Mouse (Mus musculus) hindbrain, postnatal 0 days (tissue): ENCODE results near the gene Mmp2. TPM values are rescaled to one million over a fixed set of nuclear protein-coding genes. Genes with fewer than 3 reads are reported as not detected.
A peak's percentile ranks its signal among the peaks of the same experiment; 100 is the strongest.
"Not testable (repeated sequence)": the region's sequence is repeated elsewhere in the genome, so short reads cannot be mapped to it uniquely, and the experiment has no call there.

Experiments
- ATAC-seq: fragments of 200-750 bp; cut with Nextera tagmentation; 2 replicates; pipeline ENCODE4 v1.8.0; 2017; ENCODE audit warnings: mild to moderate bottlenecking, moderate TSS enrichment, moderate library complexity
- DNase-seq: peaks from one replicate; pipeline ENCODE4 v3.0.0-alpha.2; 2015; ENCODE audit warnings: low spot score
- H3K27ac ChIP-seq: fragments of 300-500 bp; sonication (generic); 2 replicates; pipeline ENCODE4 v1.5.1; 2014; ENCODE audit warnings: mild to moderate bottlenecking
- H3K27me3 ChIP-seq: fragments of 300-500 bp; sonication (generic); 2 replicates; pipeline ENCODE4 v1.6.1; 2014; ENCODE audit warnings: low read length, mixed read lengths; ENCODE audit not compliant: insufficient read depth
- H3K36me3 ChIP-seq: fragments of 300-500 bp; sonication (generic); 2 replicates; pipeline ENCODE4 v1.6.1; 2014; ENCODE audit warnings: low read length, mixed read lengths; ENCODE audit not compliant: insufficient read depth
- H3K4me1 ChIP-seq: fragments of 300-500 bp; sonication (generic); 2 replicates; pipeline ENCODE4 v1.6.1; 2014; ENCODE audit warnings: antibody characterized with exemption, low read length, mixed read lengths; ENCODE audit not compliant: insufficient read depth
- H3K4me2 ChIP-seq: fragments of 300-500 bp; sonication (generic); 2 replicates; pipeline ENCODE4 v1.6.1; 2014; ENCODE audit warnings: low read depth, mild to moderate bottlenecking, low read length, moderate library complexity, mixed read lengths
- H3K4me3 ChIP-seq: fragments of 300-500 bp; sonication (generic); 2 replicates; pipeline ENCODE4 v1.5.1; 2014; ENCODE audit warnings: low read length
- H3K9ac ChIP-seq: fragments of 300-500 bp; sonication (generic); replicated peaks from 2 replicates; pipeline ENCODE4 v1.6.1; 2014; ENCODE audit warnings: mild to moderate bottlenecking, low read length, moderate library complexity, mixed read lengths
- H3K9me3 ChIP-seq: fragments of 300-500 bp; sonication (generic); 2 replicates; pipeline ENCODE4 v1.6.1; 2016; ENCODE audit warnings: low read length, mixed read lengths
- CTCF ChIP-seq: IDR thresholded peaks from 2 replicates; pipeline ENCODE4 v1.5.1; 2016; ENCODE audit warnings: antibody characterized with exemption, control low read depth, low read depth
- WGBS: fragments of 180-500 bp; shearing (Covaris S2); extraction: QIAGEN DNeasy Blood & Tissue Kit; methylation state at CpG from one replicate; pipeline ENCODE4 v1.1.7; 2014; 5-methylcytosine and 5-hydroxymethylcytosine counted together
- polyA plus RNA-seq: library from polyadenylated mRNA; unstranded; fragments of >200 nt; fragmentation: Nextera tagmentation; extraction: Ambion mirVana; gene quantifications from 2 replicates; pipeline ENCODE4 v1.2.1, GENCODE M21; 2015
- total RNA-seq: library from RNA; depleted of rRNA; stranded (reverse); fragments of >200 nt; gene quantifications from 2 replicates; pipeline ENCODE4 v1.2.3, GENCODE M21; 2014

Mmp2 gene
- total and polyA plus RNA-seq, 2 experiments from 2014 or later: 16.1 to 16.9 TPM

DNA sequence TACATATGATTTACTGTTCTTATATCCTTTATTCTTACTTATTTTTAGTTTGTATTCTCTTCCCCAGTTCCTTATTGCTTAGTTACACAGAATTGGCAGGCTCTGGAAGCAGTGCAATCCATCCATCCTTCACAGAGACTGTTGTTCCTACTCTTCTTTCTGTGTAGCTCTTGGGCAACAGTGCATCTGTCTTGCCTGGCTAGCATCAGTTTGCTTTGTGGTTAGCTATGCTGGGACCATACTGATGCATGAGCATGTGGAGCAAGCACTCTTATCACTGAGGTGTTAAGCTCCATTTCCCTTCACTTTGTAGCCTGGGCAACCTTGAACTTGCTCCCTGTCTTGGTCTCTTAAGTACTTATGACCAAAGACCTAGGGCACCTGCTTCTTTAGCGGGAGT lies 34.9 kb downstream of the Mmp2 start:
- no peak for ATAC-seq
- TF ChIP-seq CTCF: no peak

DNA sequence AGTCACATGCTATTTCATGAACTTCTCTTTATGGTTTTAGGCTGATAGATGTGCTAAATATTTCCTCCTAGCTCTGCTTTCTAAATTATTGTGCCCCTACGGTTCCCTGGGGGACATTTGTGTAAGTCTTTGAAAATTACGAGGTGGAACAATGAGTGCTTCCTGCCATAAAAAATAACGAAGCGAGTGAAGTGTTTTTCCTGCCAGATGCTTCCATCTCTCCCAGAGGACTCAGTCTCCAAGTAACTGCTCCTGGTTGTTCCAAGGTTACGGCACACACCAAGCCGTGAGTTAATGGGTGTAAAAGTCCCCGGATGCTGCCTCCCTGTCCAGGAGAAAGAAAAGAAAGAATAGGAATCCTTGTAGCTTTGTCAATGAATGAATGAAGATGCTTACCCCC lies 43.2 kb downstream of the Mmp2 start:
- Histone ChIP-seq H3K9me3 (no peaks in the 10 kb centered on the region), H3K4me1 (no peaks in the 10 kb centered on the region), H3K4me2 (no peak overlapping the region), H3K9ac (no peak overlapping the region), H3K27ac (no peak overlapping the region), H3K36me3 (no peaks in the 10 kb centered on the region), H3K27me3 (no peaks in the 10 kb centered on the region), H3K4me3 (no peak overlapping the region)
- no peak for TF ChIP-seq CTCF
- no peak for ATAC-seq
- WGBS: 26% methylated on average over 7 of the region's 7 CpGs
- DNase-seq: peak; percentile 54

More for the DNA sequence above, 34.9 kb downstream of the Mmp2 start:
- H3K9ac ChIP-seq: no peak overlapping the region
- 93% methylated on average over 1 of the region's 1 CpGs for WGBS
- H3K27ac ChIP-seq: no peak overlapping the region
- no peak overlapping the region for H3K4me3 ChIP-seq
- H3K27me3 ChIP-seq: no peaks in the 10 kb centered on the region
- H3K4me1 ChIP-seq: no peaks in the 10 kb centered on the region
- no peak for DNase-seq
- no peaks in the 10 kb centered on the region for H3K36me3 ChIP-seq
- no peak overlapping the region for H3K4me2 ChIP-seq
- no peaks in the 10 kb centered on the region for H3K9me3 ChIP-seq

DNA sequence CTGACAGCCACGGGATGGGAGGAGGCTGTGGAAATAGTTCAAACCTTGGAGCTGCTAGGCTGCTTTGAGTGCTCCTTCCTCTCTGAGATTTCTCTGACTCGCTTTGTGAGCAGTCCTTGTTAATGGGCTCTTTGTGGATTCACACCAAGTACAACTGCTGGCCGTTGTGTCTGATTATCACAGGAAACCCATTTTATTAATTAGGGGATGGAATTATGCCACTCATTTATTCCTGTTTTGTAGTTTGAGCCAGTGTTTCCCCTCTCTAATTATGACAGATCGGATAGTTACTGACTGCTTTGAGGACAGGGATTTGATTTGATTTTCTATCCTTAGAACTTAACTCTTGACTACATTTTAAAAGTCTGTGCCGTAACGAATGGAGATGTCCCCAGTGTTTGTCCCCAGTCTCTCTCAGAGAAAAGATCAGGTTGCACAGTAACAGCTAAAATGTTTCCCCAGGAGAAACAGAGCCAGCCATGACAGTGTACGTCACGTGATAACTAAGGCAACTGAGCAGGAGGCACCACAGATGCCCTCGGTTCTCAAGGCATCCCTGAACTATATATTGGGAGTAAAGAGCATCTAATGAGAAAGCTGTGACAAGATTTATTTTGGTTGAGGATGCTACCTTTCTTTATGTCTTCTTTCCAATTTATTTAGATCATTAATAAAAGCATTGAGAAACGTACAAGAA lies 45.1 kb downstream of the Mmp2 start:
- WGBS: 56% methylated on average over 10 of the region's 10 CpGs

DNA sequence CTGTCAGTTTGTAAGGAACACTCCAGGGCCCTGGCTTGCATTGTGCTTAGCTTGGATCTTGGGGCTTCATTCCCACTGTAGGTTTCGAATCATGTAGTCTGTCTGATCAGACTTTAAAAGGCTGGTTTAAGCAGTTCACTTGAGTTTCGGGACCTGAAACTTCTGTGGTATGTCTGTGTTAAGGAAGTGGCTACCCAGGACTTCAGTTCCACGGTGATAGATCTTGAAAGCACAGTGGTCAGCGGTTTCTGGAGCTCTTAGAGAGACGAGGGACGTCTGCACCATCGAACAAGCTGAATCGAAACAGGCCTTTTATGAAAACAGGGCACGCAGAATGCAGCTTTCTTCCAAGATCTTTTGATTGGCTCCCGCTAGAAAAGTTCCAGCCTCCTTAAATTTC lies 48.7 kb downstream of the Mmp2 start:
- Histone ChIP-seq H3K4me1 (no peaks in the 10 kb centered on the region), H3K4me3 (no peak overlapping the region), H3K27me3 (no peaks in the 10 kb centered on the region), H3K4me2 (no peak overlapping the region), H3K27ac (no peak overlapping the region), H3K9ac (no peak overlapping the region), H3K36me3 (no peaks in the 10 kb centered on the region), H3K9me3 (no peaks in the 10 kb centered on the region)
- TF ChIP-seq CTCF: no peak
- no peak for DNase-seq
- WGBS: 57% methylated on average over 10 of the region's 10 CpGs
- ATAC-seq: no peak

More for the DNA sequence above, 45.1 kb downstream of the Mmp2 start:
- ATAC-seq (no peak), DNase-seq (no peak)
- no peak overlapping the region for H3K4me2 ChIP-seq
- no peak overlapping the region for H3K27ac ChIP-seq
- no peaks in the 10 kb centered on the region for H3K9me3 ChIP-seq
- H3K27me3 ChIP-seq: no peaks in the 10 kb centered on the region
- H3K4me3 ChIP-seq: no peak overlapping the region
- no peaks in the 10 kb centered on the region for H3K4me1 ChIP-seq
- TF ChIP-seq CTCF: no peak
- H3K36me3 ChIP-seq: no peaks in the 10 kb centered on the region
- no peak overlapping the region for H3K9ac ChIP-seq

DNA sequence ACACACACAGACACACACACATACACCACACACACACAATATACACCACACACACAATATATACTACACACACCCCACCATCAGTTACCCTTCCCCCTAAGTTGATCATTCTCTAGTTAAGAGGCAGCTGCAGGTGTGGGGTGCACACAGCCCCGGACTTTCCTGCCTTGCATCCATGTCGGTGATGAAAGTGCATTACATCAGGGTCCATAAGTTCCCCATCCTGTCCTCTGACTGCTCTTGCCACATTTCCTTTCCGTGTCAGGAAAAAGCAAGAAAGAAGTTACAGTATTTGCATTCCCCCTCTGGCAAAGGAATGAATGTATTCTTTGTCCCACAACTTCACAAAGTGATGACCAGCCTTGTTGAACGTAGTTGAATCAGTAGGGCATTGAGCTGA lies 54.2 kb downstream of the Mmp2 start:
- H3K27me3 ChIP-seq: no peaks in the 10 kb centered on the region
- no peaks in the 10 kb centered on the region for H3K36me3 ChIP-seq
- TF ChIP-seq CTCF: no peak
- H3K9me3 ChIP-seq: no peaks in the 10 kb centered on the region
- DNase-seq (no peak), ATAC-seq (no peak)
- WGBS: 69% methylated on average over 4 of the region's 4 CpGs
- H3K4me1 ChIP-seq: no peaks in the 10 kb centered on the region
- H3K9ac ChIP-seq: no peak overlapping the region
- no peak overlapping the region for H3K4me2 ChIP-seq
- H3K4me3 ChIP-seq: no peak overlapping the region
- H3K27ac ChIP-seq: no peak overlapping the region

DNA sequence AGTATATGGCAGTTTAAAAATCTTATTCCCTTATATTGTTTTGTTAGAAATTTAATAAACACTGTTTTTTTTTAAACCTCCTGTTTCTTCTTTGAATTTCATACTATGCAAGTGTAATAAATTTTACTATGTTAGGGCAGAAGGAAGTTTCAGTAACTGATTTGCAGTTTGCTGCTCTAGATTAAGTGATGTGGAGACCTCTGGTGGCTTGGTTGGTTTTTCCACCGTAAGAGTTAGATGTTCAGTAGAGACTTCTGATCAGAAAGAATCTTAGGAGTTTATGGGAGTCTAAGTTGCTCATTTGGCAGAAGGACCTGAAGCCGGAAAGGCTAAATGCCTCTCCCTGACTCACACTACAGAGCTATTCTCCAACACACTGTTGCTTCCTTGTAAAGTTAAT lies 56.7 kb downstream of the Mmp2 start:
- WGBS: 79% methylated on average over 2 of the region's 2 CpGs
- peak; percentile 59 for TF ChIP-seq CTCF
- DNase-seq (peak; percentile 56), ATAC-seq (no peak)
- Histone ChIP-seq H3K27me3 (no peaks in the 10 kb centered on the region), H3K4me3 (no peak overlapping the region), H3K9ac (no peak overlapping the region), H3K36me3 (no peaks in the 10 kb centered on the region), H3K9me3 (no peaks in the 10 kb centered on the region), H3K4me1 (no peaks in the 10 kb centered on the region), H3K4me2 (no peak overlapping the region), H3K27ac (no peak overlapping the region)

DNA sequence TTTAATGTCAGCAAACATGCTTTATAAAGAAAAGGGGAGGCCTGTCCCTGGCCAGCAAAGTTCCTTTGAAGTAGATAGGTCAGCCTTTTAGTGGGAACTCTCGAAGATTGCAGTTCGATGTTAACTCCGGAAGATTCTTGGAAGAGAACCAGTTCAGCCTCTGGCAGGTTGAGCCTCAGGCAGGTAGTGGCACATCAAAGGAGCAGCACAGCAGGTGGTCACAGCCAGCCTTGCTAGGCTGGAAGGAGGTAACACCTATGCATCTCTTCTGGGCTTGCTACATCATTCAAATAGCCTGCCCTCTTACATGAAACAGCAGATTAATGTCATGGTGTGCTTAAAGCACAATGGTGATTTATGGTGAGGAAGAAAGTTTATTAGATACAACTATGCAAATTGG lies 65.1 kb downstream of the Mmp2 start:
- WGBS: 90% methylated on average over 3 of the region's 3 CpGs
- not testable (repeated sequence) for ATAC-seq, H3K4me2 ChIP-seq, H3K4me3 ChIP-seq, H3K36me3 ChIP-seq, H3K4me1 ChIP-seq, H3K27ac ChIP-seq, H3K27me3 ChIP-seq, DNase-seq, H3K9ac ChIP-seq, H3K9me3 ChIP-seq
